Mouse (Mus musculus) spleen, adult 2 months (tissue): ENCODE data around the gene Mettl16. TPM values are rescaled to one million over a fixed set of nuclear protein-coding genes. Genes with fewer than 3 reads are reported as not detected.

Experiments
- DNase-seq, 2 experiments: peaks; one replicate each; pipeline versions ENCODE4 v3.0.0 to v3.0.0-alpha.2; 2012 to 2021; ENCODE audit warnings: low spot score in 2 of 2, low read depth in 1 of 2
- H3K27ac ChIP-seq: fragments of 200-500 bp; 2 replicates; pipeline ENCODE4 v1.5.1; 2012; ENCODE audit warnings: low read length, inconsistent platforms; ENCODE audit not compliant: insufficient read depth
- H3K27me3 ChIP-seq: fragments of 200-500 bp; 2 replicates; pipeline ENCODE4 v1.6.1; 2012; ENCODE audit warnings: mild to moderate bottlenecking, moderate library complexity, low read length, inconsistent platforms; ENCODE audit not compliant: control insufficient read depth, insufficient read depth
- H3K36me3 ChIP-seq: fragments of 200-500 bp; 2 replicates; pipeline ENCODE4 v1.6.1; 2012; ENCODE audit warnings: mild to moderate bottlenecking, low read length, inconsistent platforms; ENCODE audit not compliant: control insufficient read depth, insufficient read depth
- H3K4me1 ChIP-seq: fragments of 200-500 bp; 2 replicates; pipeline ENCODE4 v1.6.1; 2011; ENCODE audit warnings: inconsistent platforms; ENCODE audit not compliant: control insufficient read depth, insufficient read depth, insufficient read length
- H3K4me3 ChIP-seq: fragments of 200-500 bp; 2 replicates; pipeline ENCODE4 v1.5.1; 2011; ENCODE audit warnings: mild to moderate bottlenecking, inconsistent platforms; ENCODE audit not compliant: insufficient read depth, insufficient read length; ENCODE audit errors: extremely low read depth
- CTCF ChIP-seq: fragments of 200-500 bp; IDR thresholded peaks from 2 replicates; pipeline ENCODE4 v1.5.1; 2011; ENCODE audit warnings: mild to moderate bottlenecking, inconsistent platforms; ENCODE audit not compliant: insufficient read depth, insufficient read length, insufficient replicate concordance; ENCODE audit errors: extremely low read depth
- POLR2A ChIP-seq: fragments of 200-500 bp; IDR thresholded peaks from 2 replicates; pipeline ENCODE4 v1.6.1; 2011; ENCODE audit warnings: low read depth, low read length, inconsistent platforms
- WGBS: fragments of 180-500 bp; shearing (Covaris S2); methylation state at CpG from one replicate; pipeline ENCODE4 v1.1.7; 2018; 5-methylcytosine and 5-hydroxymethylcytosine counted together
- polyA plus RNA-seq: library from polyadenylated mRNA; depleted of rRNA; stranded (reverse); fragments of >200 nt; gene quantifications from 2 replicates; pipeline ENCODE4 v1.2.3, GENCODE M21; 2012

The Mettl16 gene
- polyA plus RNA-seq, 1 experiment: 3.2 TPM

GRCm38 (mm10) chr11:74843761-74844160 lies 73.1 kb downstream of the Mettl16 start:
- H3K36me3 ChIP-seq: peaks cover 28% of the 10 kb centered on the region
- DNase-seq: no peak
- WGBS: 90% methylated on average over 5 of the region's 5 CpGs
- TF ChIP-seq CTCF (no peak), POLR2A (no peak)
- no peaks in the 10 kb centered on the region for H3K27me3 ChIP-seq
- H3K4me3 ChIP-seq: no peak overlapping the region
- H3K4me1 ChIP-seq: peaks cover 12% of the 10 kb centered on the region
- H3K27ac ChIP-seq: no peak overlapping the region

DNA sequence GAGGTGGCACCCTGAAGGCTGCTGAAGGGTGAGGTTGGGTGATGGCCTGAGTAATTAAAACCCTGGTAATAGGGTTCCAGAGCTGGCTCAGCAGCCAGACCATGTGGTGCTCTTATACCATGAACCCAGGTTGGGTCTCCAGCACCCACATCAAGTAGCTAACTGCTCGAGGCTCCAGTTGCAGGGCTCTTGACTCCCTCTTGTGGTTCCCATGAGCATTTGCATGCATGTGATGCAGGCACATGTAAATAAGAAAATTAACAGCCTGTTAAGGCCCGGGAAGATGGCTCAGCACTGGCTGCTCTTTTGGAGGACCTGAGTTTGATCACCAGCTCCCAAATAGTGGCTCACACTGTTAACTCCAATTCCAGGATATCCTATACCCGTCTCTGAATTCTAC lies 75.2 kb downstream of the Mettl16 start:
- Histone ChIP-seq H3K4me3 (no peak overlapping the region), H3K27ac (no peak overlapping the region), H3K4me1 (peaks cover 5% of the 10 kb centered on the region; the same call in 1 of the 2 replicates), H3K36me3 (peaks cover 28% of the 10 kb centered on the region), H3K27me3 (no peaks in the 10 kb centered on the region)
- TF ChIP-seq POLR2A (no peak), CTCF (peak; percentile 19; the same call in 1 of the 2 replicates)
- WGBS: 78% methylated on average over 3 of the region's 3 CpGs
- DNase-seq: no peak

- H3K4me1 ChIP-seq: peaks cover under 1% of the 10 kb centered on the region; the same call in 1 of the 2 replicates
- WGBS: 17% methylated on average over 13 of the region's 13 CpGs
- H3K27me3 ChIP-seq: no peaks in the 10 kb centered on the region
- peak; percentile 49 to 75 for DNase-seq
- H3K27ac ChIP-seq: no peak overlapping the region
- TF ChIP-seq CTCF: peak; percentile 89; the same call in 1 of the 2 replicates
- no peak for TF ChIP-seq POLR2A
- peaks cover 17% of the 10 kb centered on the region for H3K36me3 ChIP-seq
- H3K4me3 ChIP-seq: no peak overlapping the region
These were observed 77.4 kb downstream of the Mettl16 start for GRCm38 (mm10) chr11:74847919-74848521.

GRCm38 (mm10) chr11:74850998-74851661 lies 80.5 kb downstream of the Mettl16 start:
- TF ChIP-seq CTCF (no peak), POLR2A (no peak)
- Histone ChIP-seq H3K36me3 (0 out of 2 replicates have a peak, but pooled peaks cover 2% of the 10 kb centered on the region), H3K4me1 (no peaks in the 10 kb centered on the region), H3K27ac (no peak overlapping the region), H3K4me3 (no peak overlapping the region), H3K27me3 (no peaks in the 10 kb centered on the region)
- 85% methylated on average over 14 of the region's 14 CpGs for WGBS
- DNase-seq: no peak

DNA sequence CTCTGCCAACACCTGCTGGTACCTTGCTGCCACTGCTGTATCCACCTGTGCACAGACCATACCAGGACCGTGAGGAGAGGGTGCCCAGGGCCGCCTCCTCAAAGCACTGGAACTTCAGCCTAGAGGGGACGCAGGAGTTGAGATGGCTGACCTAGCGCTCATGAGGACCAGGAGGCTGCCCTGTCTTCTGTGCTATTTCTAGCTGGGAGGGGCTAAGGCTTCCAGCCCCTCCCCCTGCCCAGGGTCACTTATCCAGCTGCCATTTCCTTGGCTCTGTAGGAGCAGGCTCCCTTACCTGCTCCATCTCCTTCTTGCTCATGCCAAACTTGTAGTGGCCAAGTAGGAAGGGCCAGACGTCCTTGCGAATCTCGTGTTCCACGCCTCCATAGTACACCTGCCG lies 87.1 kb downstream of the Mettl16 start:
- Histone ChIP-seq H3K4me3 (no peak overlapping the region), H3K4me1 (no peaks in the 10 kb centered on the region)
- no peak for TF ChIP-seq POLR2A
- no peak for TF ChIP-seq CTCF

DNA sequence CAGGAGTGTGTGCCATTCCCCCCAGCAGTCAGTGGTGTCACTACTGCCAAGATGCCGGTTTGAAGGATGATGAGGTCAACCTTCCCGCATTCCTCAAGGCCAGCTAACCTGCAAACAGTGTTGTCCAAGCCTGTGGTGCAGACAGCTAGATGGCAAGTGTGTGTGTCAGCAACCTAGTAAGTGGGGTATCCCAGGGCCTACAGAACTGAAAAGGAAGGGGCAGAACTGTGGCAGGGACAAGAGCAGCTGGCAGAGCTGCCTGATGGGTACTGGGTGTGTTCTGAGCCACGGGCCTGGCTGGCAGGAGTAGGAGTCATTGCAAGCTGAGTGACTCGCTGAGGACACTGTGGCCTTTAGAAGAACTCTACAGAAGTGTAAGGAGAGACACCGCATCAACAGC lies 91.5 kb downstream of the Mettl16 start:
- Histone ChIP-seq H3K4me1 (no peaks in the 10 kb centered on the region), H3K27ac (no peak overlapping the region), H3K4me3 (no peak overlapping the region), H3K36me3 (no peaks in the 10 kb centered on the region), H3K27me3 (no peaks in the 10 kb centered on the region)
- WGBS: 90% methylated on average over 5 of the region's 5 CpGs
- no peak for TF ChIP-seq POLR2A
- TF ChIP-seq CTCF: no peak
- no peak for DNase-seq

More for the DNA sequence above, 87.1 kb downstream of the Mettl16 start:
- 91% methylated on average over 9 of the region's 9 CpGs for WGBS
- Histone ChIP-seq H3K27me3 (no peaks in the 10 kb centered on the region), H3K27ac (no peak overlapping the region), H3K36me3 (0 out of 2 replicates have a peak, but pooled peaks cover 2% of the 10 kb centered on the region)
- no peak for DNase-seq

DNA sequence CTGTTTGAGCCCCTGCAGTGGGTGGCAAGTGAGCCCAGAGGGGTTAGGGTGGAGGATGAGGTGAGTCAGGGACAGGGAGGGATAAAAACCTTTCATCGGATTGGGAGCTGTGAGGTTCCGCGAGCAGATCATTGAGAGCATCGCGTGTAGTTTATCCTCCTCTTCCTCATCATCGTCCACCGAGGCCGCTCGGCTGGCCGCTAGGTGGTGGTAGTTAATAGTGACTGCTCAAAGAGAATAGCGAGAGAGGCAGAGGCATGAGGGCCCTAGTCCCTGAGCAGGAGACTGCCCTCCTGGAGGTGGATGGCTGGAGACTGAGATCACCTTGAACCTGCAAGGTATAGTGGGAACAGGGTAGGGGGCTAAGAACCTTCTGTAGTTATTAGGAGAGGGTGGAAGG lies 92.8 kb downstream of the Mettl16 start:
- H3K36me3 ChIP-seq: no peaks in the 10 kb centered on the region
- H3K4me3 ChIP-seq: no peak overlapping the region
- no peak overlapping the region for H3K27ac ChIP-seq
- H3K4me1 ChIP-seq: no peaks in the 10 kb centered on the region
- DNase-seq: no peak
- no peaks in the 10 kb centered on the region for H3K27me3 ChIP-seq
- WGBS: 76% methylated on average over 11 of the region's 11 CpGs
- no peak for TF ChIP-seq POLR2A
- no peak for TF ChIP-seq CTCF
